Mouse (Mus musculus): Measurements from ENCODE around the gene Zfp385b. TPM values are rescaled to one million over a fixed set of nuclear protein-coding genes. Genes with fewer than 3 reads are reported as not detected.

The Zfp385b gene
- total and polyA plus RNA-seq, 3 experiments: not detected

DNA sequence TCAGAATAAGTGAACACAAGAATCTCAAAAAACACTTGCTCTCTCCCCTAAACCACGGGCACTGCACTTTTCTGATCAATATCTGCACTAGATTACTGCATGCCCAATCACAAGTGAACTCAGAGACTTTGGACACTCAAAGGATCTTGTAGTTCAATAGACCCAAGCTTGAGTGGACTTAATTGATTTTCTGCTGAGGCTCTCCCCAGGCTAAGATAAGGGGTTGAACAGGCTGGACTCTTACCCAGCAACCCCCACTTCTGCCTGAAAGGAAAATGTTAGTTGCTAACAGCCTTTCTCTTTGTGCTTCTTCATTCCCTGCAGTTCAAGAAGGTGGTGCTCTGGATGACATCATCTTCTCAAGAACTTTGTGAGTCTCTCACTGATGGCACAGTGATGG is 255.7 kb downstream of the Zfp385b start:
- Histone ChIP-seq H3K4me3 (replicated peaks in 1 of 3; ENCODE audit: low read depth in 2 of 3, low read length in 2 of 3, poor library complexity in 1 of 3) (no peak overlapping the region), H3K4me1 (ENCODE audit: control insufficient read depth in 1 of 2, insufficient read depth in 2 of 2) (no peaks in the 10 kb centered on the region), H3K9me3 (replicated peaks; ENCODE audit: low read length) (peaks cover 67% of the 10 kb centered on the region), H3K79me2 (replicated peaks; ENCODE audit: control insufficient read depth, extremely low read depth, insufficient read depth, poor library complexity, severe bottlenecking) (no peaks in the 10 kb centered on the region), H3K36me3 (replicated peaks in 1 of 2; ENCODE audit: control insufficient read depth in 1 of 2, insufficient read depth in 1 of 2, low read length in 1 of 2) (no peaks in the 10 kb centered on the region), H3K4me2 (ENCODE audit: insufficient read depth, low read depth, poor library complexity, severe bottlenecking) (no peak overlapping the region), H3K27me3 (replicated peaks) (no peaks in the 10 kb centered on the region), H3K9ac (ENCODE audit: insufficient read depth, low read depth) (no peak overlapping the region), H3K27ac (ENCODE audit: insufficient read depth, low read depth) (no peak overlapping the region)
- DNase-seq (ENCODE audit: extremely low read depth): no peak
- in situ Hi-C loops (cut with MboI; ENCODE audit: low pct_ligation_motif_present, low pct_unique_long_range_greater_than_20kb, low sequenced_read_pairs): no loop called here
- dilution Hi-C loops (cut with MboI; ENCODE audit: extremely low pct_ligation_motif_present, extremely low pct_unique_long_range_greater_than_20kb, low sequenced_read_pairs): no loop called here
- TF ChIP-seq E2F4 (IDR thresholded peaks at IDR 0.05; ENCODE audit: insufficient replicate concordance, low read depth, low read length): no peak
- TF ChIP-seq MAZ (IDR thresholded peaks at IDR 0.05; ENCODE audit: low read depth, low read length): no peak
- TF ChIP-seq USF2 (conservative IDR thresholded peaks at IDR 0.05; ENCODE audit: low read depth, low read length): no peak
- no peak for TF ChIP-seq POLR2AphosphoS2 (IDR thresholded peaks at IDR 0.05; ENCODE audit: low read depth, low read length)
- TF ChIP-seq NRF1 (IDR thresholded peaks at IDR 0.05; ENCODE audit: low read depth, low read length): no peak
- no peak for TF ChIP-seq CTCF (conservative IDR thresholded peaks at IDR 0.05 in 1 of 2, IDR thresholded peaks at IDR 0.05 in 1 of 2; ENCODE audit: low read depth in 2 of 2, low read length in 2 of 2)
- no peak for TF ChIP-seq ELF1 (IDR thresholded peaks at IDR 0.05; ENCODE audit: low read depth, low read length)
- no peak for TF ChIP-seq IRF4 (IDR thresholded peaks at IDR 0.05; ENCODE audit: low read depth, low read length)
- TF ChIP-seq KAT2A (IDR thresholded peaks at IDR 0.05; ENCODE audit: insufficient replicate concordance, low read length): no peak
- TF ChIP-seq ETS1 (conservative IDR thresholded peaks at IDR 0.05; ENCODE audit: low read depth, low read length): no peak
- TF ChIP-seq MEF2A (IDR thresholded peaks at IDR 0.05; ENCODE audit: borderline replicate concordance, low read depth, low read length): no peak
- TF ChIP-seq CHD2 (IDR thresholded peaks at IDR 0.05; ENCODE audit: low read length): no peak
- TF ChIP-seq PAX5 (IDR thresholded peaks at IDR 0.05; ENCODE audit: low read length): no peak

DNA sequence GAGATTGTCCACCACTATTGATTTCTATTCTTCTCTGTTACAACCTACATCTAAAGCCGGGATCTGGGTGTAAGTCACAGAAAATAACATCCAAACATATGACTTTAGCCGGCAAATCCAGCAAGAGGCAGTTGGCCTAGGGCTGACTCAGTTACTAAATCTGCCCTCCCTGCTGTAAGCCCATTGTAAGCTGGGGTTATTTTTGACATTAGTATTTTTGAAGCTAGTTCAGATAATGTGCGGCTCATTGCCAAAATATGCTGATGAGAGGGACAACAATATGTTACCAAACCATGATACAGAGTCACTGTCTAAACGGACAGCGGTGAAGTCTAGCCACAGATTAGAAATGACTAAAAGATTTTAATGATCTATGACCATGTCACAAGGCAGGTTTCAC is 257.5 kb downstream of the Zfp385b start:
- Histone ChIP-seq H3K4me3 (replicated peaks in 1 of 3; ENCODE audit: low read depth in 2 of 3, low read length in 2 of 3, poor library complexity in 1 of 3) (no peak overlapping the region), H3K4me1 (ENCODE audit: control insufficient read depth in 1 of 2, insufficient read depth in 2 of 2) (no peaks in the 10 kb centered on the region), H3K9ac (ENCODE audit: insufficient read depth, low read depth) (no peak overlapping the region), H3K79me2 (replicated peaks; ENCODE audit: control insufficient read depth, extremely low read depth, insufficient read depth, poor library complexity, severe bottlenecking) (no peaks in the 10 kb centered on the region), H3K9me3 (replicated peaks; ENCODE audit: low read length) (peaks cover 63% of the 10 kb centered on the region), H3K36me3 (replicated peaks in 1 of 2; ENCODE audit: control insufficient read depth in 1 of 2, insufficient read depth in 1 of 2, low read length in 1 of 2) (no peaks in the 10 kb centered on the region), H3K4me2 (ENCODE audit: insufficient read depth, low read depth, poor library complexity, severe bottlenecking) (no peak overlapping the region), H3K27me3 (replicated peaks) (no peaks in the 10 kb centered on the region), H3K27ac (ENCODE audit: insufficient read depth, low read depth) (no peak overlapping the region)
- DNase-seq (ENCODE audit: extremely low read depth): no peak
- dilution Hi-C loops (cut with MboI; ENCODE audit: extremely low pct_ligation_motif_present, extremely low pct_unique_long_range_greater_than_20kb, low sequenced_read_pairs) (no loop called here), in situ Hi-C loops (cut with MboI; ENCODE audit: low pct_ligation_motif_present, low pct_unique_long_range_greater_than_20kb, low sequenced_read_pairs) (no loop called here)
- TF ChIP-seq ETS1 (conservative IDR thresholded peaks at IDR 0.05; ENCODE audit: low read depth, low read length) (no peak), MXI1 (IDR thresholded peaks at IDR 0.05; ENCODE audit: low read depth, low read length) (no peak), TBP (conservative IDR thresholded peaks at IDR 0.05; ENCODE audit: low read depth, low read length) (no peak), NELFE (IDR thresholded peaks at IDR 0.05; ENCODE audit: low read depth, low read length) (no peak), PAX5 (IDR thresholded peaks at IDR 0.05; ENCODE audit: low read length) (no peak), SMC3 (IDR thresholded peaks at IDR 0.05; ENCODE audit: low read depth, low read length) (no peak), MAX (IDR thresholded peaks at IDR 0.05; ENCODE audit: low read length) (no peak), MAZ (IDR thresholded peaks at IDR 0.05; ENCODE audit: low read depth, low read length) (no peak), TCF12 (IDR thresholded peaks at IDR 0.05; ENCODE audit: low read depth, low read length) (no peak), UBTF (IDR thresholded peaks at IDR 0.05; ENCODE audit: low read depth, low read length) (no peak), IRF4 (IDR thresholded peaks at IDR 0.05; ENCODE audit: low read depth, low read length) (no peak), EP300 (IDR thresholded peaks at IDR 0.05; ENCODE audit: low read length) (no peak), USF1 (IDR thresholded peaks at IDR 0.05; ENCODE audit: low read depth, low read length) (no peak), MEF2A (IDR thresholded peaks at IDR 0.05; ENCODE audit: borderline replicate concordance, low read depth, low read length) (no peak)

All from CH12.LX (cell line).